Mouse (Mus musculus) heart, adult 8-10 months (tissue): ENCODE data around the gene Map9. TPM values are rescaled to one million over a fixed set of nuclear protein-coding genes. Genes with fewer than 3 reads are reported as not detected.
"Not testable (repeated sequence)": the region's sequence is repeated elsewhere in the genome, so short reads cannot be mapped to it uniquely, and the experiment has no call there.

ENCODE experiments used
- DNase-seq: peaks from one replicate; pipeline ENCODE4 v3.0.0; 2022; ENCODE audit warnings: low spot score
- total RNA-seq, 4 experiments: library from RNA; stranded (reverse); gene quantifications; 2 replicates each; pipeline ENCODE4 v1.2.4; 2022

The Map9 gene
- total RNA-seq, 4 experiments from 2014 or later, result 1.4 to 2.2 (median 1.6) TPM

DNA sequence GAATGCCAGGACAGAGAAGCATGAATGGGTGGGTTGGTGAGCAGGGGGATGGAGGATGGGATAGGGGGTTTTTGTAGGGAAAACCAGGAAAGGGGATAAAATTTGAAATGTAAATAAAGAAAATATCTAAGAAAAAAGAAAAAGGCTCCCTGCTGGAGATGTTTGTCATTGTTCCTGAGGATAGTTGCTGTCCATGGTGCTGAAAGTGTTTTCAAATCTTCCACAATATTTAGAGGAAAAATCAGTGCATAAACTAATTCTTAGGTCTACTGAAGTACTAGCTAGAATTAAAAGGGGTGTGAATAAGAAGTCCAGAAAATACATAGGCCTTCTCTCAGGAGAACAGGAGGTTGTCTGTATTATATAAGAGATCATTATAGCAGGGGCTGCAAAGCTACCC is 54.6 kb downstream of the Map9 start:
- no peak for DNase-seq

DNA sequence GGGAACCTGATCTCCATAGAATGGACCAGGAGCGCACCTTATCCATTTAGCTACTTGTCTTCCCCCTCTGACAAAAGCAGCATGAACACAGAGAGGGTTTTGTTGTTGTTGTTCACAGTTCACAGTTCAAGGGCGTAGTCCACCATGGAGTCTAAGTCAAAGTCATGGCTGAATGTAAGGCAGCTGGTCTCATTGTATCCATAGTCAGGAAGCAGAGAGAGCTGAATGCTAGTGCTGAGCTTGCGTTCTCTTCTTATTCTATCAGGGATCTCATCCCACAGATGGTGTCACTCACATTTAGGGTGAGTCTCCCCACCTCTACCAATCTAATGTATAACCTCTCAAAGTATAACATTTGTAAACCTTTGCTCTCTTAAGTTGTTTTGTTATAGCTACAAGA is 60.1 kb downstream of the Map9 start:
- DNase-seq, result no peak

- no peak for DNase-seq
These were observed 77.5 kb downstream of the Map9 start for GRCm38 (mm10) chr3:82435351-82435750.

DNA sequence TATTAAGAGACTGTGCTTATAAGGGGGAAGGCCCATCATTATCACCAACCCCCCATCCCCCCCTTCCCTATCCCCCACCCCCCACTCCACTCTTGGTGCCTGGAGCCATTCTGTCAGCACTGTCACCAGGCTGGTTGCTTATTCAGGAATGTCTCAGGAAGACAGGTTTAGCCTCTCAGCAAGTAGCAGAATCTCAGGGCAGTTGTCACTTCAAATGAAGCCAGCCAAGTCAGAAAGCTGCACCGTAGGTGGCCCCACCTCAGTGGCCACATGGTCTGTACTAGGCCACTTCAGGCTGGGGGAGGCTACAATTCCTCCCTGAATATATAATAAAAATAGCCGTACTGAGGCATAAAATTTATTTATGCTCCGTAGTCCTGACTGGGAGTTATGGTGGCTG is 83.1 kb downstream of the Map9 start:
- DNase-seq, result no peak

- not testable (repeated sequence) for DNase-seq
These were observed 83.8 kb downstream of the Map9 start for GRCm38 (mm10) chr3:82441601-82442000.

Other genes with a start within 250 kb of the Map9 start
- gene Gucy1a1, start 212.3 kb upstream of the Map9 start, total RNA-seq, result 10 to 100 TPM; 13.8 to 19.0 (median 15.7) TPM
- not detected for gene Npy2r, start 190.0 kb downstream of the Map9 start, total RNA-seq